Mouse (Mus musculus) urinary bladder, postnatal 36 days (tissue): ENCODE data around the gene Prrc2c.
"Not testable (repeated sequence)": the region's sequence is repeated elsewhere in the genome, so short reads cannot be mapped to it uniquely, and the experiment has no call there.

Source experiments
- DNase-seq, 2 experiments: peaks; one replicate each; pipeline ENCODE4 v3.0.0; 2022; ENCODE audit warnings: low spot score in 2 of 2, mixed read lengths in 1 of 2

Gene Prrc2c

DNA sequence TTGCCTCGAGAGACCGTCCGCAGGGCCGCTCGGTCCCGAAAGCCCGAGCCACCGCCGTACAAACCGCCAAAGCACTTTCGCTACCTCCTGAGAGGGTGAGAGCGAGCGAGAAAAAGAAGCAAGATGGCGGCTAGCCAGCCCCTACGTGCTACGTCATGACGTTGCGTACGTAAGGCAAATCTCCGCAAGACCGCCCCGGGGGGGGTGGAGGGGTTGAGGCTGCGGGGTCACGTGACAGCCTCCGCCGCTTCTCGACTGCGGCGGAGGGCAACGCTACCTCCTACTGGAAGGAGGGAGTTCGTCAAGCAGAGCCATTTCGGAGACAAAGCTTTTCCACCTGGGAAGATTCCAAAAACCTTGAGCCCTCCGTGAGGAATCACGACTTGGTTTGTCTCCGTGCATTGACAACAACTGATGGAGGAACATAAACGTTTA lies at the start of gene Prrc2c:
TSS of gene Prrc2c (minus strand) at position 156 of the 435 bp plus-strand sequence.
- DNase-seq = peak; percentile 98 to 99

DNA sequence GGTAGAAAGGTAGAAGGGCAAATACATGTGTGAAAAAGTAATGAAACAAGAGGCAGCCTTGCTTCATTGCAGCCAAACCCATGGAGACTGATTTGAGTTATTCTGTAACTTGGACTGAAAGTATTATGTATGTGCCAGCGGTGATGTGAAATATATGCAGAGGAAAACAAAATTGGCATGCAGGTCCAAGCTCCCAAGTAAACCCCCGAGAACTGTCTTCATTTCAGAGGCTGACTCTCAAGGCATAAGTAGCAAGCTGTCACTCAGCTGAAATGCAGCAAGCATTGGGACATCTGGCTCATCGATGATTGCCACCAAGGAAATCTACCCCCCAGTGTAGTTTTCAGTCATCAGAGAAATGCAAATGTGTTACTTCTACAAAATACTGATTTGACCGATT lies 44.9 kb upstream of the Prrc2c start:
- DNase-seq = no peak

DNA sequence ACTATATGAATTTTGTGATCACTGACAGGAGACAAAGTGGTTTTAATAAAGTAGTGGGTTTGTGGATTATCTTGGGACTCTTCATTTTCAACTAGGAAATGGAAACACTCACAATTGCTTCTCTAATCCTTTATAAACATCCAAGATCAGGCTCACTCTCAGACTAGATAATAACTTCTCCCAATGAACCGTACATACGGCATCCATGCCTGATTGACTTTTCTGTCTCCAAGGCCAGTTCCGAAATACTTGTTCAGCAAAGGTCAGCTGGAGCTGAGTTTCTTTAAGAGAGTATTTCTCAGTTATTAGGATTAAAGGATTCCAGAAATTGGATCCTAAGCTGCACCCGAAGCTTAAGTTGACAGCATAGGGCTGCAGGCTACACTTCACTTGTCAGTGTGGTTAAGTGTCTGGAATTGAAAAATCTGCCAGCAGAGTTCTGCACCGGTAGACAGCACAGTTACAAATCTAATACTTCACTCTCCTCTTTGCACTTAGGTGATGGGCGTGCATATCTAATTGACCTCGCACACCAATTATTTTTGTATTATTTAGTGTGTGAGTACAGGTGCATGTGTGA lies 43.4 kb upstream of the Prrc2c start:
- no peak for DNase-seq

DNA sequence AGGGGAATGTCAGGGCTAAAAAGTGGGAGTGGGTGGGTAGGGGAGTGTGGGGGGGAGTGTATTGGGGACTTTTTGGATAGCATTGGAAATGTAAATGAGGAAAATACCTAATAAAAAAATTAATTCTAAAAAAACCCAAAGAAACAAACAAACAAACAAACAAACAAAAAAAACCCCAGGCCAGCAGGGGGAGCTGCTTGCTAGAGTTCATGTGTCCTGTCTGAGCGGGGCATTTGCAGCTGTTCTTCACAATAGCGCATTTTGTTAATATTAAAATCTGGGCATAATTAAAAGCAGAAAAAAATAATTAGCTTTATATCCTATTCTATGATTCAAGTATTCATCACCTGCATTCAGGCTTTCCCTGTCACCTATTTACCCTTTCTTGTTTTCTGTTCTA lies 40.7 kb upstream of the Prrc2c start:
- DNase-seq = not testable (repeated sequence)

DNA sequence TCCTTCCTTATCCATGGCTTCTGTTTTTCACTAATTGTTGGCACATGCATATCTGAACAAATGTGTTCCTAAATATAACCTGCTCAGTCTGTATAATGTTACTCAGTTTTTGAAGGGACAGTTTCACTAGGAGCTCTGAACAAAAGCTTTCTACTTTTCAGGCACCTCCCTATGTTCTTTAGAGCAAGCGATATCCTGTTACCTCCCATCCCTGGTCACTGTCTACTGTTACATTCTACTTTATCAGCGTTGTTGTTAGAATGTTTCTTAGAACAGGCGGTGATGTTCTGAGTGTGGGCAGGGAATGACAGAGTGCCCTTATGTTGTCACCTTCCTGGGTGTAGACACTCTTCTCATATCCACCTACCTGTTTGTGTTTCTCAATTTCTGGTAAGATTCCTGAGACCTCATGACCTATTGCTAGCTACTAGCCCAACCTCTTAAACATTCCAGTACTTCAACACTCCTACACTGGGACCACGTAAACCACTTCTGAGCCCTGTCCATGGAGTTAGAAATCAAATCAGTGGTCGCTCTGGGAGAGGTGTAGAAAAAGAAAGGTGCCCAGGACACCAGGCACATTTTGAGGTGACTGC lies 37.7 kb upstream of the Prrc2c start:
- no peak for DNase-seq

DNA sequence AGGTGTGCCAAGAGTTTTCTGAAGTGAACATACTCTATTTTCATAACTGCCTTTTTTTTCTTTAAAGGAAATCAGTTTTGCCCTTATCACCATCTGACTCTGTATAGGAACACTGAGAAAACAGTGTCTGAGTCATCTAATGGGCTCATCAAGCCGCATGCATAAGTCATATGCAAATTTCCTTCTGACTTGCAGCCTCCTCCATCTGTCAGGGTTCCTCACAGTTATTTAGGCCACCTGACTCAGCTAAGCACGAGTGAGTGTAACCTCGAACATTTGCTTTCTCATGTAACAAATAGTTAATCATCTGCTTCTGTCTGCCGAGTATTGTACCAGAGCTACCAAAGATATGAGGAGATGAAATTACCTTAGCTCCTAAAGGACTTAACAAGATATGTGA lies 33.3 kb upstream of the Prrc2c start:
- DNase-seq = no peak

DNA sequence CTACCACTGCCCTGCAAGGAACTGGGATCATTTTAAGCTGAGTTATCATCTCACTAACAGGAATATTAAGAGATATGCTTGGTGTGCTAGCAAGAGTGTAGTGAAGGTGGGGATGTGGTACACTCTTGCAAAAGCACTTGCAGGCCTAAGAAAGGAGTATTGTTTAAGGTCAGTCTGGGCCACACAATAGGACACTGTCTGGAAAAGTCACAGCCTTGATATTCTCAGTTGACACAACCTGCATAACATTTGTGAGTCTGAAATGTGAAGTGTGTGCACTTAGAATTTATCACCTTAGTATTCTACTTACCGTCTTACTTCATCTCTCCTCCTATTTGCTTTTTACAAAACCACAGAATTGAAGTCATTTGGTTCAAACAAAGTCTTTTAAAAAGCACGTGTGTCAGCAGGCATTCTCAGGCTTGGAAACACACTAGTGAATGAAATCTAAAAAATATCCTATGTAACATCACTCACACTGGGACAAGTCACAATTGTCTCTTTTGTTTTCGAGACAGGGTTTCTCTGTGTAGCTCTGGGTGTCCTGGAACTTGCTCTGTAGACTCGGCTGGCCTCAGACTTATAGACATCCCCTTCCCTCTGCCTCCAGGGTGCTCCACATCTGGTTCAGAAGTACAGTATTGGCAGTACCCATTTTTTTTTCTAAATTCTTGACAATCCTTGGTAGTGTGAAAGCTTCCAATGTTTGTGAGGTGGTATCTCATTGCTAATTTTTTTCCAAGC lies 31.4 kb upstream of the Prrc2c start:
- DNase-seq = no peak

DNA sequence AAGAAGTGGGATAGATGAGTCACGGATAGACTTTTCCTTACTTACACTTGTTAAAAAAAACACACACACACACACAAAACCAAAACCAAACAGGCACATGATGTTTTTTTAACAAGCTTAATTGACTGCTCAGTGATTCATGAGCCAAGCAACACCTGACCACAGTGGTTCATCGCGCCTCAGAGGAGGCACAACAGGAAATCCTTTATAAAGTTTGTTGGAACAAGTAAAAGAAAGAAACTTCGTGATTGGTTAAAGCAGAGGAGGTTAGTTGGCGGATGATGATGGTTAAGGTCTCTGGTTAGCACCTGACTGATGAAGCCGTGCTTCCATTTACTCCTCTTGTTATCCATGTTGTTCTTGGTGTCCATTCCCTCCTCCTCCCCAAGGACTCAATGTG lies 11.7 kb upstream of the Prrc2c start:
- no peak for DNase-seq

DNA sequence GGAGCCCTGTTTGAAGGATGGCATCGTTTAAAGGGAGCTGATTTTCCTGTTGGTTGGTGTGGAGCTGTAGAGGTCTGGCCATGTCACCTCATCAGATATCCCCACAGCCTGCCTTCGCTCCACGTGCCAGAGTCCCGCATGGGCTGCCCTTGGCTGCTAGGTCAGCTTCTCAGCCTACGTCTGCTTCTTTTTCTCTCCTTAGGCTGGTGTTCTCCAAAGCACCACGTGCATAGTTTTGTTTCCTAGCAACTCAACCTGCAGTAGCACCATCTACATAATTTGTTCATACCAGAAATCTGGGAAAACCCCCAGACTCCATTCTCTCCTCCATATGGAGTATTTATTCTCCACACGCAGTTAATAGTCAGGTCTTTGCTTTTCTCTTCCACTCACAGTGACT lies 9.3 kb upstream of the Prrc2c start:
- DNase-seq = no peak

DNA sequence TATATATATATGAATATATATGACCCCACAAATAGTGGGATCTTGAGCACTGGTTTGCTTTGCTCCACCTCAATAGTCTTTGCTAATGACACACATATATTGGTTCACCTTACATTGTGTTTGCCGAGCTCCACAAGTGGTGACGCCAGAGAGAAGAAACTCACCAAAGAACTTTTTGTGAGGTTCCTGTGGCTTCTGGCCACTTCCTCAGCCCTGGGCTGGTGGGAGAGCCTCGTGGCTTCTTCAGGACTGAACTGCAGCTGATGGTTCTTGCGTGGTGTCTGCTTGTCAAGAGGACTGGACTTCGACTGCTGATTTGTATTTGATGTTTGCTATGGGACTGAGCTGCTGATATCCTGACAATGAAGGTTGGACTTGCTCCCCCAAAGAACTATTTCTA lies 8.4 kb upstream of the Prrc2c start:
- DNase-seq = no peak

DNA sequence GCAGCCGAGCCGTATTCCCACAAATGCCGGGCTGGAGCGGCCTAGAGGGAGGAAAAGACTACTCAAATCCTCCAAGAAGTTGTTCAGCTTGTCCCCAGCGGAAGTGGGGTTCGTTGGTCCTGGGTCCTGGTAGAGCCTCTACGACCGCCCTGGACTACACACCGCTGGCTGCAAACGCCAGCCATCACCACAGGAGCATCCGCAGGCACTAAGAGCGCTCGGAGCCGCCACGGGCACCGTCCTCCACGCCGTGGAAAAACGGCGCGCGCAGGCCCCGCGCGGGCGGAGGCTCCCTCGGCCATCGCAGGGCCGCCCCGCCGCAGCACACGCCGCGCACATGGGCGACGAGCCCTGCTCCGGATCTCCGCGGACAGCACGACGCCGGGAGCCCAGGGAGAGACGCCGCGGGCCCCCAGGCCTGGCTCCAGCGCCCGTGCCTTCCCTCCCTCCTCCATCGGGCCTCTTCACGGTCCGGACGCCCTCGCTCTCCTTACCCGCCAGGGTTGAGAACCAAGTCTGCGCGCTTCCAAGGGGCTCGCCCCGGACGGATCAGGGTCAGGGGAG lies 443 bp downstream of the Prrc2c start:
- peak in 1 of 2 experiments; percentile 23 for DNase-seq

DNA sequence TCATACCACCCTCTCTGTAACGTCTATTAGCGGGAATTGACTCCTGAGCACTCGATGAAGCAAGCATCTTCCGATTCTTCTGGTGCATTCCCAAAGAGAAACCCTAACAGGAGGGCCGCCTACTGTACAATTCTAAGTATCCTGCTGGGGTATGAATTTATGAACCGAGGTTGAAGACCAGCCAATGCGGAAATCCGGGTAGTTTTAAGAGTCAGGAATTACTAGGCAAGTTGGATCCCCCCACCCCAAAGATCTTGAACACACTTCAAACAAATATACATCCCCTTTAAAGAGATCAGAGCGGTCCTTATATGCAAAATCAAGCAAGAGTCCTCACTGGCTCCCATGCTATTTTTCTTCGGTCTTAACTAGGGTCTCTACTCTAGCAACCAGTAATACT lies 950 bp downstream of the Prrc2c start:
- DNase-seq = peak in 1 of 2 experiments; percentile 21

DNA sequence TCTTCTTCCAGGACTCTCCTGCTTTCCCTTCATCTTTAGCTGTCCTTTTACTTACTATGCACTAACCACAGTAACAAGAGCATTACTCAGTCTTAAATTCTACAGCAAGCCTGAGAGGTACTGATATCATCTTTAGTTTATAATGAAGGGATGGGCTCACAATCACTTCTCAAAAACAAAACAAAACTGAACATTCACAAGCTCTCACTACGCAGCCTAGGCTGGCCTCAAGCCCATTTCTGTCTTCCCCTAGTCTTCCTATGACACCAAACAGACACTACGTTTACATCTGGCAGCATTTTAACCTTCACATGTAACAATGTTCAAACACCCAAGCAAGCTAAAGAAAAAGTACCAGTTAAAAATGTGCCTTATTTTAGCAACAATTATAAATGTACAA lies 1.9 kb downstream of the Prrc2c start:
- DNase-seq = no peak

DNA sequence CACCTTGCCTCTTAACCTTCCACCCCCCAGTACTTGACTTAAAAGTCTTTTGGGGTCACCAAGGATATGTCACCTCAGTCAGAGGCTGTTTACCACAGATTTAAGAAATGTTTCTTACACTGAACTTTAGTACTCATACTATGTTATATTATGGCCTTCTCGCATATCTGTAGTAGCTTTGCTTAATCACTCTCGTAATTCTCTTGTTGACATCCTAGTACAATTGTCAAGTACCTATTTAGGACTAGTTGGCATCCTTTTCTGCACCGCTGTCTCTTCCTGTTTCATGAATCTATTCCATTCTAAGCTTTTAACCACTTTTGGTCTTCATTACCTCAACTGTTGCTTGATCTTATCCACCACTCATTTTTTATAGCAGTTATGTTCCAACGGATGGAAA lies 5.3 kb downstream of the Prrc2c start:
- DNase-seq = no peak

DNA sequence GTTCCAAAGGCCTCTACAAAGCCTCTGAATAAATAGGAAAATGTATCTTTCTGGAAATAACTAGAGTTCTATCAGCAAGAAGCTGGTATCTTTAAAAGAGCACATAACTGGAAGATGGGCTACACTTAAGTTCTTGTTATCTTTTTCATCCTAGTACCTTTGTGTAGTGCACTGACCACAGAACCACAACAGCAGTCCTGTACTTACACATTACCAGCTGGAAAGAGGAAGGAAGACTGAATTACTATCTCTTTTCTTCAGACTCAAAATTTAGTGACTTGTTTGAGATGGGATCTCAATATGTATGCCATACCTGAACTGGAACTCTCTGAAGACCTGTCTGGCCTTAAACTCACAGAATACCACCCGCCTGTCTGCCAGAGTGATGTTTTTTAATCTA lies 6.1 kb downstream of the Prrc2c start:
- DNase-seq = no peak

DNA sequence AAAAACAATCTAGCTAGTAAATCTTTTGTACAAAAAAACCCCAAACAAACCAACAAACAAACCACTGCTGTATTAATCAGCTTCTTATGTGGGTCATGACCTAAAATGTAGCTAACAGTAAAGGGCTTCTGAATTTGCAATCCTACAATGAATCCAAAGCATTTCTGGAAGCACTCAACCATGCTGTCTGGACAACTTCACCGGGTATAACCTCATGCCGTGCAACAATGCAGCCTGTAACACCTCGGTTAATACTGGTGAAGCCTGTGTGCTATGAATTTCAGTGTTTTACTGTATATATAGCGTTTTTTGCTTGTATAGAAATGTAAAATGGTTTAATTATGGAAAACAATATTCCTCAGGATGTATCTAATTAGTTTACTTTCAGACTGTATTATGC lies 8.3 kb downstream of the Prrc2c start:
- DNase-seq = no peak

DNA sequence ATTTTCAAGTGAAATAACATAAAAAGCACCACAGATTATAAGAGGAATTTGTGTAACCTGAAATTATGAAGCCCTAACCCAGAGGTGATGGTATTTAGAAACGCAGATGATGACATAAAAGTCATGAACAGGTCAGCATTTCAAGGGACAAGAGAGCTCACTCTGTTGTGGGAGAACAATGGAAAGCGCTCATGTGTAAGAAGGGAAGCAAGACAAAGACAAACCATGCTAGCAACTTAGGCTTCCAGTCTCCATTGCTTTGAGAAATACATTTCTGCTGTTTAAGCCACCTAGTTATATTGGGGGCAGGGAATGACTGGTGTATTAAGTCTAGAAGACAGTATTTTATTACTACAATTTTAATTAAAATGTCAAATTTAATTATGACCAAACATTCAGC lies 10.9 kb downstream of the Prrc2c start:
- DNase-seq = no peak

DNA sequence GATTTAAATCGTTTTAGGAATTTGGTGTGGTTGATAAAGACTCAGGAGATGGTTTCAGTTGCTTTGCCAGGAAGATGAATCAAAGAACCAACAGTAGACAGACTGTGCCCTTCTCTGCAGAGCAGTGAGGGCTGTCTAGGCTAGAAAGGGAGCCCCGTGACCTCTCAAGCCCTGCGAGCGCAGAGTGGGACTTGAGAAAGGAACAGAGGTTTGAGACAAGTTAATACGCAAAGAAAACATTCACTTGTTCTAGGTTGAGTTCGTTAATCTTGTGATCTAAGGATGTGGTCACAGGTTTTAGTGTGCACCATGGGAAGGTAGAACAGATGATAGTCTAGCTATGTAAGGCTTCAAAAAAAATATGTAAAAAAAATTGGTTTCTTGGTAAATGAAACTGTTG lies 12.4 kb downstream of the Prrc2c start:
- no peak for DNase-seq

DNA sequence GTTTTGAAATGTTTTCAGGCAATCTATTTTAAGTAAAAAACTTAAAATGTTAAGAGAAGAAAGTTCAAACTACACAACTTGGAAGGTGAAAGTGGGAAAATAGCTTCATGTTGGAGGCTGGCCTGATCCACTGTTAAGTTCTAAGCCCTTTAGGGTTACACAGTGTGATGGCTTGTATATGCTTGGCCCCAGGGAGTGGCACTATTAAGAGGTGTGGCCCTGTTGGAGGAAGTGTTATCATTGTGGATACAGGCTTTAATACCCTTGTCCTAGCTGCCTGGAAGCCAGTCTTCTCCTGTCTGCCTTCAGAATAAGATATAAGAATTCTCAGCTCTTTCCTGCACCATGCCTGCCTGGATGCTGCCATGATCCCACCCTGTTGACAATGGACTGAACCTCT lies 16.7 kb downstream of the Prrc2c start:
- no peak for DNase-seq

DNA sequence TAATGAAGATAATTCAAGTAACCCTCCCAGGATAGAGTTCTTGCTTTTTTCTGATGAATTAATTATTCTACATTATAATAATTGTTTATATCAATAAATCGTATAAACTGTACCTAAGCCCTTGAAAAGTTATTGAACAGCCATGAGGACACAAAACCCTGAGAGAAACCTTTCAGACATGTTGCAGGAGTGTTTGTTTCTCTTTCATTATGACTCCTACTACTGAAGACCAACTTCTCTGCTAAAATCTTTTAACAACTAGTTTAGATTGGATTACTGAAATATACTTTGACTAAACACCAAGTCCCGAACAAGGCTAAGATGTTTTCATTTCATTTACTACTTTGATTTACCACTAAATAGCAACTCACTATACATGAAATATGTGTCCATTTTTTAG lies 19.7 kb downstream of the Prrc2c start:
- no peak for DNase-seq

DNA sequence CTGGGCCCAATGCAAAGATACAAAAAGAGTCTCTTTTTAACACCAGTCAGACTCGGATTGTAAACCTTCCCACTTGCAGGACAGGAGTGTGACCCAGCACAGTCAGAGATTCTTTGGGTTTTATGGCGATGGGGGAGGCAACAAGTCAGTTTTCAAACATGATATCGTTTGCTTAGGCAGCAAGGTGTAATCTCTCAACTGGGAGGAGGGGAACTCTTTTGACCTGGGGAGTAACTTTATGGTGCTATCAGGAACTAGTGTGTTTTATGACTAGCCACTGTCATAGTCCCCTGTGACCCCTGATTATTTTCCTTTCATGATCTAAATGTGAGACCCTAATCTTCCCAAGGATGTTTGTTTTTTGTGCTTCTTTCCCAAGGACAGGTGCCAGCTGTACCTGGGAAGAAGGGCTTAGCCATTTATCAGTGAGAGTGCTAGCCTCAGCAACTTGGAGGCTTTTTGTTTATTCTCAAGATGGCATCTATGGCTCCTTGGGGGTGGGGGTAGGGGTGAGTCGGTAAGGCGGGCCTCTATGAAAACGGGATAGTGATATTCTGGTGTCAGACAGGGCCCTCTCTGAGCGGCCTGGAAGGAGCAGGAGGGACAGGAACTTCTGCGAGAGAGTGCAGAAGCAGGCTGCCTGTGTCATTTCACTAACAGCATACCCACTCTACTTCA lies 39.8 kb downstream of the Prrc2c start:
- DNase-seq = no peak

DNA sequence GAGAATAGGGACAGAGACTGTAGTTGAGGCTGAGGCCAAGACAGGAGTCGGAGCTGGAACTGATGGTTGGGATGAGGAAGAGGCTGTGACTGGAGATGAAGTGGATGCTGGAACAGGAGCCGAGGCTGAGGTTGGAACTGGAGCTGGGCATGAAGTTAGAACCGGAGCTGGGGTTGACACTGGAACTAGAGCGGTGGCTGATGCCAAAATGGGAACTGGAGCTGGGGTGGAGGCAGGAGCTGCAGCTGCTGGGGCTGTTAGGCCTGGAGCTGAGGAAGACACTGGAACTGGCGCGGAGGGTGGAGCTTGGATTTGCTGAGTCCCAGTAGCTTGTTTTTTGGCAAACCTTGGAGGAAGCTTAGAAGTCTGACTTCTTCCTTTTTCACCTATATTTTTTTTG lies 42.5 kb downstream of the Prrc2c start:
- no peak for DNase-seq
